In genomic region chr3:65608385-65608784, GRCm38 (mm10) we compare ENCODE assay signal across 21 mouse cellular contexts. TPM values are rescaled to one million over a fixed set of nuclear protein-coding genes. Genes with fewer than 3 reads are reported as not detected.
DNase-seq lines count a peak whose midpoint lies in the region; ATAC-seq and TF ChIP-seq lines count a peak whose summit lies in the region.
"Had no signal": no experiment of that assay in that cellular context is flagged by ENCODE, and none has a peak within 500 bp of the region (broad histone marks: within the 10 kb centered on the region; RNA-seq: fewer than 3 reads in every experiment).

No protein-coding gene starts in this region.

- DNase-seq in cerebellum, postnatal 10 days = peak; percentile 32 to 36
- no peak for DNase-seq in cerebellum, adult 9-11 months
- DNase-seq in heart, adult 2 months = no peak
- DNase-seq in lung, postnatal 0 days (ENCODE audit: low spot score) = peak; percentile 32
- no peak for DNase-seq in lung, postnatal 4 days
- no peak for DNase-seq in gastrocnemius, postnatal 14 days
- DNase-seq: adrenal gland, adult 8-10 months; embryo, embryonic 11 days; forebrain, postnatal 0 days; heart, postnatal 10 days; kidney, adult 11 months; left cerebral cortex, postnatal 4 days; liver; right cerebral cortex, adult 18-20 months had no signal

- no peaks in the 10 kb centered on the region for H3K36me3 ChIP-seq in heart, embryonic 14.5 days (ENCODE audit: control insufficient read depth, insufficient read depth, low read length)
- no peaks in the 10 kb centered on the region for H3K36me3 ChIP-seq in heart, adult 2 months (ENCODE audit: control insufficient read depth, insufficient read depth, low read length)
- no peaks in the 10 kb centered on the region for H3K36me3 ChIP-seq in lung, postnatal 0 days (ENCODE audit: insufficient read depth, low read length)
- no peaks in the 10 kb centered on the region for H3K36me3 ChIP-seq in intestine, embryonic 15.5 days
- H3K36me3 ChIP-seq: forebrain, embryonic 10.5 days; hindbrain, embryonic 13.5 days had no signal

- H3K4me1 ChIP-seq in heart, embryonic 14.5 days (ENCODE audit: control insufficient read depth in 2 of 2, insufficient read depth in 2 of 2, low read length in 2 of 2) = peaks cover 5 to 16% of the 10 kb centered on the region in 2 experiments; a peak in 3 of 4 replicates
- H3K4me1 ChIP-seq in heart, adult 2 months (ENCODE audit: control insufficient read depth, insufficient read depth, low read length) = no peaks in the 10 kb centered on the region; the same call in 1 of the 2 replicates
- H3K4me1 ChIP-seq in lung, postnatal 0 days (ENCODE audit: insufficient read depth, low read depth, low read length) = peaks cover 8% of the 10 kb centered on the region; the same call in 1 of the 2 replicates
- H3K4me1 ChIP-seq in intestine, embryonic 15.5 days (replicated peaks) = 0 out of 2 replicates have a peak, but pooled peaks cover 7% of the 10 kb centered on the region

- no peaks in the 10 kb centered on the region for H3K79me2 ChIP-seq in heart, adult 2 months (replicated peaks; ENCODE audit: control insufficient read depth, insufficient read depth, low read length)

- no peak overlapping the region for H3K4me3 ChIP-seq in heart, embryonic 14.5 days (ENCODE audit: control insufficient read depth in 1 of 2, insufficient read depth in 1 of 2, low read depth in 1 of 2, low read length in 2 of 2)
- H3K4me3 ChIP-seq in heart, adult 2 months = no peak overlapping the region
- no peak overlapping the region for H3K4me3 ChIP-seq in lung, postnatal 0 days (ENCODE audit: low read depth, low read length)
- H3K4me3 ChIP-seq in intestine, embryonic 15.5 days (replicated peaks) = no peak overlapping the region
- H3K4me3 ChIP-seq: forebrain, embryonic 10.5 days; hindbrain, embryonic 13.5 days had no signal

- TF ChIP-seq CTCF in heart, adult 2 months (IDR thresholded peaks at IDR 0.05) = no peak
- TF ChIP-seq CTCF in lung, postnatal 0 days (IDR thresholded peaks at IDR 0.05) = no peak

- no peaks in the 10 kb centered on the region for H3K9me3 ChIP-seq in heart, embryonic 14.5 days (ENCODE audit: control insufficient read depth, low read length)
- H3K9me3 ChIP-seq in lung, postnatal 0 days (ENCODE audit: low read length) = no peaks in the 10 kb centered on the region
- H3K9me3 ChIP-seq in intestine, embryonic 15.5 days = no peaks in the 10 kb centered on the region
- H3K9me3 ChIP-seq: forebrain, embryonic 10.5 days; hindbrain, embryonic 13.5 days had no signal

- intact Hi-C loops in heart, adult 2 months (cut with DNase I) = no loop called here
- intact Hi-C loops in gastrocnemius, postnatal 14 days (cut with DNase I; ENCODE audit: low total_unique reads) = no loop called here

- WGBS in heart, embryonic 14.5 days = 23% methylated on average over 5 of the region's 5 CpGs
- 49% methylated on average over 5 of the region's 5 CpGs for WGBS in heart, adult 2 months
- WGBS in lung, postnatal 0 days = 32% methylated on average over 5 of the region's 5 CpGs
- 32% methylated on average over 5 of the region's 5 CpGs for WGBS in intestine, embryonic 15.5 days

- H3K9ac ChIP-seq in heart, embryonic 14.5 days (ENCODE audit: low read length) = no peak overlapping the region; the same call in 1 of the 2 replicates
- H3K9ac ChIP-seq in heart, adult 2 months (ENCODE audit: low read depth, low read length) = no peak overlapping the region
- H3K9ac ChIP-seq in lung, postnatal 0 days (replicated peaks; ENCODE audit: low read depth) = no peak overlapping the region
- H3K9ac ChIP-seq in intestine, embryonic 15.5 days = no peak overlapping the region
- H3K9ac ChIP-seq: forebrain, postnatal 0 days; hindbrain, embryonic 13.5 days had no signal

- H3K27me3 ChIP-seq in heart, embryonic 14.5 days (ENCODE audit: control insufficient read depth, insufficient read depth, low read length) = no peaks in the 10 kb centered on the region
- H3K27me3 ChIP-seq in heart, adult 2 months (ENCODE audit: control insufficient read depth, insufficient read depth, low read length) = no peaks in the 10 kb centered on the region
- no peaks in the 10 kb centered on the region for H3K27me3 ChIP-seq in lung, postnatal 0 days (replicated peaks; ENCODE audit: insufficient read depth, low read length)
- H3K27me3 ChIP-seq in intestine, embryonic 15.5 days (replicated peaks) = no peaks in the 10 kb centered on the region
- H3K27me3 ChIP-seq: hindbrain, embryonic 13.5 days; Patski had no signal

- no peak for TF ChIP-seq POLR2A in heart, adult 2 months (IDR thresholded peaks at IDR 0.05; ENCODE audit: insufficient read depth, low read depth, low read length)

- 0 out of 2 replicates have a peak overlapping the region, but pooled peaks have one; percentile 6 for H3K4me2 ChIP-seq in heart, embryonic 14.5 days (ENCODE audit: low read length)
- H3K4me2 ChIP-seq in lung, postnatal 0 days (replicated peaks; ENCODE audit: low read depth, low read length) = no peak overlapping the region
- H3K4me2 ChIP-seq in intestine, embryonic 15.5 days (replicated peaks) = no peak overlapping the region
- H3K4me2 ChIP-seq: hindbrain, embryonic 13.5 days had no signal

- no peak for TF ChIP-seq EP300 in heart, adult 2 months (IDR thresholded peaks at IDR 0.05; ENCODE audit: insufficient read depth, low read depth, low read length)
- TF ChIP-seq EP300 in lung, postnatal 0 days (IDR thresholded peaks at IDR 0.05) = no peak

- peak overlapping the region in 1 of 2 experiments; percentile 16; a peak in 2 of 4 replicates for H3K27ac ChIP-seq in heart, embryonic 14.5 days (replicated peaks in 1 of 2; ENCODE audit: control insufficient read depth in 1 of 2, insufficient read depth in 1 of 2, low read depth in 2 of 2, low read length in 2 of 2)
- H3K27ac ChIP-seq in heart, adult 2 months = no peak overlapping the region
- no peak overlapping the region for H3K27ac ChIP-seq in lung, postnatal 0 days (ENCODE audit: low read length)
- 0 out of 2 replicates have a peak overlapping the region, but pooled peaks have one; percentile 36 for H3K27ac ChIP-seq in intestine, embryonic 15.5 days
- H3K27ac ChIP-seq: forebrain, embryonic 10.5 days; hindbrain, embryonic 13.5 days; kidney, postnatal 0 days had no signal

- no peak for ATAC-seq in heart, embryonic 14.5 days (ENCODE audit: insufficient number of reproducible peaks, insufficient read depth, low FRiP score, low read depth)
- ATAC-seq in lung, postnatal 0 days = peak; percentile 20; the same call in 1 of the 2 replicates
- ATAC-seq in intestine, embryonic 15.5 days = peak; percentile 79
- ATAC-seq: forebrain, postnatal 0 days; Patski had no signal

RNA-seq across cellular contexts. Expression of gene Lekr1, which starts 57.6 kb away (rescaled TPM):
- 5.9 and 9.2 TPM in 2 replicates for polyA plus RNA-seq in heart, embryonic 14.5 days (2014; fragmentation: Nextera tagmentation; extraction: Ambion mirVana)
- total RNA-seq in heart, adult 2 months (2021) = 1 to 10 TPM; 2.1 to 2.2 TPM
- polyA plus RNA-seq in heart, adult 2 months (2012; rRNA removed) = 0.84 and 1.8 TPM in 2 replicates
- polyA plus RNA-seq in lung, postnatal 0 days (2015; fragmentation: Nextera tagmentation; extraction: Ambion mirVana) = 4.3 and 6.4 TPM in 2 replicates
- polyA plus RNA-seq in intestine, embryonic 15.5 days (2015; fragmentation: Nextera tagmentation; extraction: Ambion mirVana) = 6.5 and 7.5 TPM in 2 replicates
- total RNA-seq in gastrocnemius, postnatal 14 days (2021) = under 1 TPM; 0.38 to 0.92 TPM
- total RNA-seq: monocyte, adult 5-6 weeks had no signal

Comparison
In these comparisons a context has a peak if more than half of its experiments do, and no peak if none do; other contexts are left out.
1. DNase-seq: peak in cerebellum, postnatal 10 days (2 of 2) and lung, postnatal 0 days (single experiment); none in cerebellum, adult 9-11 months (single experiment), heart, adult 2 months (0 of 2), lung, postnatal 4 days (0 of 2) and gastrocnemius, postnatal 14 days (single experiment).